16 mouse cellular contexts compared by ENCODE assay signal in genomic region chr13:72122230-72122627, GRCm38 (mm10).
DNase-seq lines count a peak whose midpoint lies in the region; ATAC-seq and TF ChIP-seq lines count a peak whose summit lies in the region.
"Had no signal": no experiment of that assay in that cellular context is flagged by ENCODE, and none has a peak within 500 bp of the region (broad histone marks: within the 10 kb centered on the region; RNA-seq: fewer than 3 reads in every experiment).

No protein-coding gene starts in this region.

- no peak for DNase-seq in hindbrain, embryonic 10.5 days (ENCODE audit: low spot score)
- DNase-seq in R1 (ENCODE audit: low read depth, low spot score): peak; percentile 3
- no peak for DNase-seq in midbrain, embryonic 14.5 days
- DNase-seq in lung, adult 2 months: no peak
- no peak for DNase-seq in embryo, embryonic 10.5 days (ENCODE audit: low spot score)
- no peak for DNase-seq in heart, adult 18-20 months
- DNase-seq: adrenal gland, postnatal 10 days; layer of hippocampus, adult 9-11 months had no signal

- 0 out of 2 replicates have a peak overlapping the region, but pooled peaks have one; percentile 70 for H3K27ac ChIP-seq in hindbrain, embryonic 10.5 days
- no peak overlapping the region for H3K27ac ChIP-seq in hindbrain, embryonic 12.5 days
- H3K27ac ChIP-seq in forebrain, embryonic 15.5 days (replicated peaks): no peak overlapping the region
- no peak overlapping the region for H3K27ac ChIP-seq in midbrain, embryonic 14.5 days (replicated peaks; ENCODE audit: low read depth, low read length)
- H3K27ac ChIP-seq: embryonic facial prominence, embryonic 10.5 days; kidney, postnatal 0 days; lung, embryonic 15.5 days had no signal

- no peak overlapping the region for H3K4me2 ChIP-seq in hindbrain, embryonic 12.5 days (replicated peaks)
- H3K4me2 ChIP-seq in forebrain, embryonic 15.5 days (replicated peaks): no peak overlapping the region
- H3K4me2 ChIP-seq in midbrain, embryonic 14.5 days (ENCODE audit: low read length): 0 out of 2 replicates have a peak overlapping the region, but pooled peaks have one; percentile 4
- H3K4me2 ChIP-seq: liver, embryonic 11.5 days; lung, embryonic 15.5 days had no signal

- peaks cover 31% of the 10 kb centered on the region for H3K27me3 ChIP-seq in hindbrain, embryonic 10.5 days (ENCODE audit: insufficient read depth, poor library complexity, severe bottlenecking)
- H3K27me3 ChIP-seq in hindbrain, embryonic 12.5 days: peaks cover 9% of the 10 kb centered on the region; the same call in 1 of the 2 replicates
- peaks cover 8% of the 10 kb centered on the region; the same call in 1 of the 2 replicates for H3K27me3 ChIP-seq in forebrain, embryonic 15.5 days
- no peaks in the 10 kb centered on the region; the same call in 1 of the 2 replicates for H3K27me3 ChIP-seq in midbrain, embryonic 14.5 days (ENCODE audit: control insufficient read depth, insufficient read depth, low read length)
- H3K27me3 ChIP-seq: lung, embryonic 15.5 days had no signal

- H3K9ac ChIP-seq in hindbrain, embryonic 12.5 days: no peak overlapping the region
- no peak overlapping the region for H3K9ac ChIP-seq in forebrain, embryonic 15.5 days (replicated peaks)
- H3K9ac ChIP-seq in midbrain, embryonic 14.5 days (replicated peaks; ENCODE audit: low read length): no peak overlapping the region
- H3K9ac ChIP-seq: lung, embryonic 15.5 days had no signal

- ATAC-seq in hindbrain, embryonic 12.5 days (ENCODE audit: low FRiP score): no peak
- ATAC-seq in forebrain, embryonic 15.5 days (replicated peaks): peak; percentile 41; the same call in 1 of the 2 replicates
- peak; percentile 42; the same call in 1 of the 2 replicates for ATAC-seq in midbrain, embryonic 14.5 days (ENCODE audit: low FRiP score, low TSS enrichment)

- peaks cover 28% of the 10 kb centered on the region for H3K4me1 ChIP-seq in hindbrain, embryonic 10.5 days (replicated peaks)
- peaks cover 20% of the 10 kb centered on the region for H3K4me1 ChIP-seq in hindbrain, embryonic 12.5 days
- peaks cover 16% of the 10 kb centered on the region for H3K4me1 ChIP-seq in forebrain, embryonic 15.5 days
- H3K4me1 ChIP-seq in midbrain, embryonic 14.5 days (ENCODE audit: control insufficient read depth, insufficient read depth, low read length): peaks cover 30% of the 10 kb centered on the region
- H3K4me1 ChIP-seq in lung, adult 2 months (ENCODE audit: control insufficient read depth, insufficient read depth, low read length): no peaks in the 10 kb centered on the region
- H3K4me1 ChIP-seq: lung, embryonic 15.5 days had no signal

- no peak overlapping the region for H3K4me3 ChIP-seq in hindbrain, embryonic 10.5 days
- no peak overlapping the region for H3K4me3 ChIP-seq in hindbrain, embryonic 12.5 days
- H3K4me3 ChIP-seq in forebrain, embryonic 15.5 days: no peak overlapping the region
- H3K4me3 ChIP-seq in midbrain, embryonic 14.5 days (replicated peaks; ENCODE audit: low read depth, low read length): no peak overlapping the region
- no peak overlapping the region for H3K4me3 ChIP-seq in lung, adult 2 months (replicated peaks; ENCODE audit: extremely low read depth, low read depth, low read length)
- H3K4me3 ChIP-seq: embryonic facial prominence, embryonic 10.5 days; erythroblast, embryonic 14.5 days; lung, embryonic 15.5 days; myocyte had no signal

- WGBS in hindbrain, embryonic 10.5 days: 58% methylated on average over 11 of the region's 11 CpGs
- WGBS in hindbrain, embryonic 12.5 days: 49% methylated on average over 11 of the region's 11 CpGs
- WGBS in forebrain, embryonic 15.5 days: 6% methylated on average over 11 of the region's 11 CpGs
- WGBS in midbrain, embryonic 14.5 days: 10% methylated on average over 11 of the region's 11 CpGs
- WGBS in lung, adult 2 months: 70% methylated on average over 11 of the region's 11 CpGs

- H3K36me3 ChIP-seq in hindbrain, embryonic 10.5 days: no peaks in the 10 kb centered on the region
- no peaks in the 10 kb centered on the region for H3K36me3 ChIP-seq in hindbrain, embryonic 12.5 days
- H3K36me3 ChIP-seq in forebrain, embryonic 15.5 days: no peaks in the 10 kb centered on the region
- no peaks in the 10 kb centered on the region for H3K36me3 ChIP-seq in midbrain, embryonic 14.5 days (ENCODE audit: control insufficient read depth, insufficient read depth, low read length)
- H3K36me3 ChIP-seq: embryonic facial prominence, embryonic 10.5 days; lung, embryonic 15.5 days had no signal

- no peak for TF ChIP-seq CTCF in lung, adult 2 months (IDR thresholded peaks at IDR 0.05; ENCODE audit: insufficient read depth, low read length)

- no peak for TF ChIP-seq POLR2A in lung, adult 2 months (IDR thresholded peaks at IDR 0.05; ENCODE audit: borderline replicate concordance, extremely low read depth, low read depth, low read length)

- no peaks in the 10 kb centered on the region for H3K9me3 ChIP-seq in hindbrain, embryonic 10.5 days
- no peaks in the 10 kb centered on the region for H3K9me3 ChIP-seq in hindbrain, embryonic 12.5 days (replicated peaks)
- no peaks in the 10 kb centered on the region for H3K9me3 ChIP-seq in forebrain, embryonic 15.5 days
- no peaks in the 10 kb centered on the region for H3K9me3 ChIP-seq in midbrain, embryonic 14.5 days (ENCODE audit: control insufficient read depth, low read length)
- H3K9me3 ChIP-seq: embryonic facial prominence, embryonic 10.5 days; lung, embryonic 15.5 days had no signal
